Mouse (Mus musculus) urinary bladder, postnatal 10 days (tissue): Measurements from ENCODE around the gene Hist2h3c2.
"Not testable (repeated sequence)": the region's sequence is repeated elsewhere in the genome, so short reads cannot be mapped to it uniquely, and the experiment has no call there.

Experiments used
- DNase-seq: peaks from one replicate; pipeline ENCODE4 v3.0.0; 2022; ENCODE audit warnings: low spot score

Hist2h3c2 gene

GRCm38 (mm10) chr3:96260220-96260619, 21.3 kb upstream of the Hist2h3c2 start:
- no peak for DNase-seq

GRCm38 (mm10) chr3:96257190-96257589, 18.3 kb upstream of the Hist2h3c2 start:
- DNase-seq = no peak

GRCm38 (mm10) chr3:96255926-96256593, 17.1 kb upstream of the Hist2h3c2 start:
- DNase-seq = no peak

GRCm38 (mm10) chr3:96254683-96255355, 15.9 kb upstream of the Hist2h3c2 start:
- DNase-seq = no peak

- no peak for DNase-seq
Measured at GRCm38 (mm10) chr3:96251787-96252186, 12.9 kb upstream of the Hist2h3c2 start.

- DNase-seq = no peak
Measured at GRCm38 (mm10) chr3:96250890-96251289, 12.0 kb upstream of the Hist2h3c2 start.

- DNase-seq = no peak
Measured at GRCm38 (mm10) chr3:96249034-96249345, 10.1 kb upstream of the Hist2h3c2 start.

GRCm38 (mm10) chr3:96248141-96249033, 9.5 kb upstream of the Hist2h3c2 start:
- DNase-seq = no peak

GRCm38 (mm10) chr3:96247356-96248140, 8.6 kb upstream of the Hist2h3c2 start:
- no peak for DNase-seq

GRCm38 (mm10) chr3:96246427-96246856, 7.5 kb upstream of the Hist2h3c2 start, which contains the start of gene Hist2h3c1:
Gene Hist2h3c1, plus strand, starts transcription at chr3:96246685.
- DNase-seq = not testable (repeated sequence)

GRCm38 (mm10) chr3:96246018-96246417, 7.1 kb upstream of the Hist2h3c2 start:
- DNase-seq = not testable (repeated sequence)

GRCm38 (mm10) chr3:96245003-96245886, 6.3 kb upstream of the Hist2h3c2 start, which contains the start of gene Hist2h2aa1:
Gene Hist2h2aa1, plus strand, starts transcription at chr3:96245497.
- peak; percentile 23 for DNase-seq

GRCm38 (mm10) chr3:96243921-96244572, 5.1 kb upstream of the Hist2h3c2 start:
- no peak for DNase-seq

- no peak for DNase-seq
Measured at GRCm38 (mm10) chr3:96240799-96241197, 1.9 kb upstream of the Hist2h3c2 start.

GRCm38 (mm10) chr3:96239949-96240798, 1.2 kb upstream of the Hist2h3c2 start, which contains the start of gene Hist2h2aa2:
Gene Hist2h2aa2, minus strand, starts transcription at chr3:96240276.
- DNase-seq = peak; percentile 84

GRCm38 (mm10) chr3:96237904-96238511, 919 bp downstream of the Hist2h3c2 start:
- DNase-seq = no peak

GRCm38 (mm10) chr3:96237335-96237903, 1.5 kb downstream of the Hist2h3c2 start:
- no peak for DNase-seq

- DNase-seq = no peak
Measured at GRCm38 (mm10) chr3:96236834-96237334, 2.0 kb downstream of the Hist2h3c2 start.
